Comparison of ENCODE assay signal across 7 mouse cellular contexts in genomic region chr5:148325317-148325885, GRCm38 (mm10).
DNase-seq lines count a peak whose midpoint lies in the region; ATAC-seq and TF ChIP-seq lines count a peak whose summit lies in the region.

No protein-coding gene starts in this region.

- H3K27me3 ChIP-seq in liver, postnatal 0 days (ENCODE audit: insufficient read depth, low read length): no peaks in the 10 kb centered on the region

- WGBS in liver, postnatal 0 days (ENCODE audit: insufficient replicate concordance): 43% methylated on average over 4 of the region's 4 CpGs

- no peak for TF ChIP-seq EP300 in liver, postnatal 0 days (IDR thresholded peaks at IDR 0.05; ENCODE audit: low read depth)

- no peak overlapping the region for H3K4me2 ChIP-seq in liver, postnatal 0 days (ENCODE audit: low read depth, low read length)

- no peak for ATAC-seq in liver, postnatal 0 days

- no peak overlapping the region for H3K4me3 ChIP-seq in liver, postnatal 0 days (ENCODE audit: low read depth, low read length)

- no peaks in the 10 kb centered on the region for H3K36me3 ChIP-seq in liver, postnatal 0 days (replicated peaks; ENCODE audit: insufficient read depth, low read length)

- DNase-seq in ovary, postnatal 14 days (ENCODE audit: low spot score): peak; percentile 48
- no peak for DNase-seq in ovary, postnatal 10 days (ENCODE audit: low spot score)
- peak; percentile 73 for DNase-seq in R1 (ENCODE audit: low read depth, low spot score)
- DNase-seq in cerebellum, postnatal 10 days: peak; percentile 77 to 84
- DNase-seq in heart, postnatal 4 days: peak; percentile 69
- peak; percentile 59 for DNase-seq in liver, postnatal 0 days
- peak; percentile 84 for DNase-seq in retina, embryonic 14.5 days (ENCODE audit: low spot score)

- TF ChIP-seq CTCF in liver, postnatal 0 days (IDR thresholded peaks at IDR 0.05; ENCODE audit: low read depth): peak; percentile 97

- H3K4me1 ChIP-seq in liver, postnatal 0 days (ENCODE audit: insufficient read depth): no peaks in the 10 kb centered on the region

- no peak overlapping the region for H3K27ac ChIP-seq in liver, postnatal 0 days (ENCODE audit: low read depth)

- H3K9me3 ChIP-seq in liver, postnatal 0 days (ENCODE audit: low read length): no peaks in the 10 kb centered on the region

- no peak overlapping the region for H3K9ac ChIP-seq in liver, postnatal 0 days (replicated peaks)
